Mouse (Mus musculus) kidney, postnatal 25 days (tissue): Measurements from ENCODE around the gene Erich6.
A peak's percentile ranks its signal among the peaks of the same experiment; 100 is the strongest.

Source experiments
- DNase-seq, 2 experiments: peaks; one replicate each; pipeline ENCODE4 v3.0.0; 2021; ENCODE audit warnings: mixed read lengths in 2 of 2

Erich6 gene

GRCm38 (mm10) chr3:58636406-58637295, at the start of gene Erich6:
Gene Erich6 (minus strand): TSS chr3:58637207.
- peak; percentile 61 to 71 for DNase-seq

- DNase-seq = peak in 1 of 2 experiments; percentile 40
Observed at GRCm38 (mm10) chr3:58686206-58686921, 49.4 kb upstream of the Erich6 start.

GRCm38 (mm10) chr3:58685396-58685795, 48.4 kb upstream of the Erich6 start:
- no peak for DNase-seq

- no peak for DNase-seq
Observed at GRCm38 (mm10) chr3:58683346-58683745, 46.3 kb upstream of the Erich6 start.

GRCm38 (mm10) chr3:58682336-58682735, 45.3 kb upstream of the Erich6 start:
- DNase-seq = no peak

- DNase-seq = no peak
Observed at GRCm38 (mm10) chr3:58681831-58682230, 44.8 kb upstream of the Erich6 start.

GRCm38 (mm10) chr3:58680943-58681637, 44.1 kb upstream of the Erich6 start:
- no peak for DNase-seq

- DNase-seq = peak; percentile 41 to 59
Observed at GRCm38 (mm10) chr3:58679996-58680395, 43.0 kb upstream of the Erich6 start.

GRCm38 (mm10) chr3:58678905-58679304, 41.9 kb upstream of the Erich6 start:
- DNase-seq = no peak

- peak; percentile 70 to 91 for DNase-seq
Observed at GRCm38 (mm10) chr3:58678384-58678783, 41.4 kb upstream of the Erich6 start.

GRCm38 (mm10) chr3:58677615-58678014, 40.6 kb upstream of the Erich6 start:
- DNase-seq = no peak

GRCm38 (mm10) chr3:58673295-58673694, 36.3 kb upstream of the Erich6 start:
- no peak for DNase-seq

GRCm38 (mm10) chr3:58672481-58673183, 35.6 kb upstream of the Erich6 start:
- no peak for DNase-seq

GRCm38 (mm10) chr3:58671616-58672250, 34.7 kb upstream of the Erich6 start:
- no peak for DNase-seq

- DNase-seq = no peak
Observed at GRCm38 (mm10) chr3:58663970-58664369, 27.0 kb upstream of the Erich6 start.

GRCm38 (mm10) chr3:58660636-58661035, 23.6 kb upstream of the Erich6 start:
- DNase-seq = peak in 1 of 2 experiments; percentile 57

GRCm38 (mm10) chr3:58657356-58657755, 20.3 kb upstream of the Erich6 start:
- peak; percentile 71 to 76 for DNase-seq

GRCm38 (mm10) chr3:58655362-58656130, 18.5 kb upstream of the Erich6 start:
- DNase-seq = peak; percentile 51 to 84

- peak; percentile 54 to 66 for DNase-seq
Observed at GRCm38 (mm10) chr3:58653907-58654306, 16.9 kb upstream of the Erich6 start.

- DNase-seq = no peak
Observed at GRCm38 (mm10) chr3:58650328-58650727, 13.3 kb upstream of the Erich6 start.

- no peak for DNase-seq
Observed at GRCm38 (mm10) chr3:58647179-58647578, 10.2 kb upstream of the Erich6 start.
